Mouse (Mus musculus) urinary bladder, postnatal 25 days (tissue): Measurements from ENCODE around the gene Ccdc93.

Experiments used
- DNase-seq: peaks from one replicate; pipeline ENCODE4 v3.0.0; 2022; ENCODE audit warnings: low spot score

Gene Ccdc93

GRCm38 (mm10) chr1:121430938-121431928 is at the start of gene Ccdc93:
TSS of gene Ccdc93 (plus strand) at chr1:121431049.
- DNase-seq, result peak; percentile 100

- no peak for DNase-seq
Observed at GRCm38 (mm10) chr1:121381562-121381961, 49.3 kb upstream of the Ccdc93 start.

GRCm38 (mm10) chr1:121388312-121388711 is 42.5 kb upstream of the Ccdc93 start:
- no peak for DNase-seq

- no peak for DNase-seq
Observed at GRCm38 (mm10) chr1:121388732-121389131, 42.1 kb upstream of the Ccdc93 start.

- DNase-seq, result no peak
Observed at GRCm38 (mm10) chr1:121389574-121389973, 41.3 kb upstream of the Ccdc93 start.

- DNase-seq, result no peak
Observed at GRCm38 (mm10) chr1:121390003-121390402, 40.8 kb upstream of the Ccdc93 start.

GRCm38 (mm10) chr1:121390421-121390820 is 40.4 kb upstream of the Ccdc93 start:
- no peak for DNase-seq

GRCm38 (mm10) chr1:121390855-121391254 is 40.0 kb upstream of the Ccdc93 start:
- DNase-seq, result no peak

- DNase-seq, result no peak
Observed at GRCm38 (mm10) chr1:121393117-121393516, 37.7 kb upstream of the Ccdc93 start.

- no peak for DNase-seq
Observed at GRCm38 (mm10) chr1:121394764-121395163, 36.1 kb upstream of the Ccdc93 start.

GRCm38 (mm10) chr1:121396501-121396900 is 34.3 kb upstream of the Ccdc93 start:
- DNase-seq, result no peak

GRCm38 (mm10) chr1:121398231-121398630 is 32.6 kb upstream of the Ccdc93 start:
- no peak for DNase-seq

- no peak for DNase-seq
Observed at GRCm38 (mm10) chr1:121398986-121399881, 31.6 kb upstream of the Ccdc93 start.

- DNase-seq, result no peak
Observed at GRCm38 (mm10) chr1:121400243-121400642, 30.6 kb upstream of the Ccdc93 start.

GRCm38 (mm10) chr1:121419084-121419483 is 11.8 kb upstream of the Ccdc93 start:
- DNase-seq, result peak; percentile 22

- no peak for DNase-seq
Observed at GRCm38 (mm10) chr1:121419569-121420265, 11.1 kb upstream of the Ccdc93 start.

GRCm38 (mm10) chr1:121430183-121430937 is 489 bp upstream of the Ccdc93 start:
- DNase-seq, result no peak

GRCm38 (mm10) chr1:121435981-121436380 is 5.1 kb downstream of the Ccdc93 start:
- DNase-seq, result no peak

- DNase-seq, result peak; percentile 65
Observed at GRCm38 (mm10) chr1:121440535-121441381, 9.9 kb downstream of the Ccdc93 start.

GRCm38 (mm10) chr1:121444147-121444546 is 13.3 kb downstream of the Ccdc93 start:
- DNase-seq, result no peak
